Mouse (Mus musculus): ENCODE results near the gene Mpp5.
A peak's percentile ranks its signal among the peaks of the same experiment; 100 is the strongest.

The Mpp5 gene

GRCm38 (mm10) chr12:78748557-78749377 is at the start of gene Mpp5:
Gene Mpp5 (plus strand): TSS chr12:78748907.
- DNase-seq = peak; percentile 98

GRCm38 (mm10) chr12:78717783-78718182 is 30.9 kb upstream of the Mpp5 start:
- no peak for DNase-seq

GRCm38 (mm10) chr12:78727723-78728122 is 21.0 kb upstream of the Mpp5 start:
- DNase-seq = no peak

GRCm38 (mm10) chr12:78739633-78740032 is 9.1 kb upstream of the Mpp5 start:
- no peak for DNase-seq

DNA sequence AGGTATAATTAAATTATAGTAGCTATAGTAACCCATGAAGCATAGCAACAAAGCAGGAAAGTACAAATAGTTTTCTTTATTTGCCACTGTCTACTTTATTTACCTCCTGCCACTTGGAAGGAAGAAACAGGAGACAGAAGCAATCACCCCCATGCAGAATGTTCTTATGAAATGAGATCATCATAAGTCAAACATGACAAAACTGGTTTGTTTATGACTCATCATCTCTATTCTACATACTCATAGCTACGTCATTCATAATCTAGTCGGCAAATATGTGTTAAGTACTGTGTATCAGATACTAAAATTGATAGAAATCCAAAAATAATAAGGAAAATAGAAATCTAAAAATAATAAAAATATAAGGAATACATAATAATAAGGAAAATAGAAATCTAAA is 8.4 kb upstream of the Mpp5 start:
- DNase-seq = no peak

DNA sequence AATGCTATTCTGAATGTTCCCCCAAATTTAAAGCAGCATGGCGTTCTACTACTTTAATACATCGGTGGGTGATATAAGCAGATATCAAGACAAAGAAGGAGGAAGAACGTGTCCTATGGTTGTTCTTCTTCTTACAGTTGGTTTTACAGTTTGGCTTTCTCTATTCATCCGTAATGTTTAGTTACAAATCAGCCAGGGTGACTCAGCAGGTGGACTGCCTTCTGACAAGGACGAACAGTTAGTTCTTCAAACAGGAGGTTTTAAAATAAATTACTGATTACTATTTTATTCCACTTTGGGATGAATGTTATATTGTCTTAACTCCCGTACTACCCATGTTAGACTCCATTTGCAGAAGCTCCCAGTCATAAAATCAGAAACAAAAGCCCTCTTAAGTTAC is 2.5 kb upstream of the Mpp5 start:
- DNase-seq = no peak

DNA sequence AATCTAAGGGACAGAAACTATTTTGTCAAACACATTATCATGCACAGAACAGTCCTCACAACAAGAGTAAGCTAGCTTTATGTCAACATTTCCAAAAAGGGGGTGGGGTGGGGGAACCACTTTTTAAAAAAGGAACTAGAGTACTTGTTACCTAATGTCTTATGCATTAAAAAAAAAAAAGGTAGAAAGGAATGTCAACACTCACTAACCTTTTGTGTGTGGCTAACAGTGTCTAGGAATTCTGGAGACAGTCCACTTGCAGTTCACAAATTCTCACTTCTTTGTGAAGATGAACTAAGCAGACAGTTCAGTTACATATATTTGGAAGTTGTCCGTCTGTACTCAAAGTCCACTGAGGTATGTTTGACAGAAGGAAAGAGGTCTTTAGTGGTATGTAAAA is 1.3 kb upstream of the Mpp5 start:
- DNase-seq = no peak

GRCm38 (mm10) chr12:78748113-78748512 is 594 bp upstream of the Mpp5 start:
- DNase-seq = no peak

DNA sequence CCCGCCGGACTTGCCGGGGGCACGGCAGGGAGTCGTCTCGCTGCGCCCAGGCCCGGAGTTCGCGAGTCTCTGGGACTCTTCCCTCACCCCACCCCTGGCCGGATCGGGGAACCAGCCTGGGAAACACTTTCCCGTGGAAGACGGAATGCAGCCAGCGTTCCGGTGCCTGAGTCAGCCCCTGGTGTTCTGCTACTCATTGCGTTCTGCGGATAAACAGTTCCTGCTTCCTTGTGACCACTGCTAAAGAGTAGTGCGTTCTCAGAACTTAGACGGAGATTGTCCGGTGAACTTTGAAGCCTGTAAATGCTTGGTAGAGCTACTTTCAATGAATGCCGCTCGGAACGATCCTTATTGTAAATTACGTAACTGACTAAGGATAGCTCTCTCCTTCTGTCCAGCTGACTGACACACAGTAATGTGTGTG is 683 bp downstream of the Mpp5 start:
- DNase-seq = peak; percentile 57

- DNase-seq = no peak
Measured at GRCm38 (mm10) chr12:78761979-78762378, 13.3 kb downstream of the Mpp5 start.

- DNase-seq = no peak
Measured at GRCm38 (mm10) chr12:78769031-78769713, 20.5 kb downstream of the Mpp5 start.

DNA sequence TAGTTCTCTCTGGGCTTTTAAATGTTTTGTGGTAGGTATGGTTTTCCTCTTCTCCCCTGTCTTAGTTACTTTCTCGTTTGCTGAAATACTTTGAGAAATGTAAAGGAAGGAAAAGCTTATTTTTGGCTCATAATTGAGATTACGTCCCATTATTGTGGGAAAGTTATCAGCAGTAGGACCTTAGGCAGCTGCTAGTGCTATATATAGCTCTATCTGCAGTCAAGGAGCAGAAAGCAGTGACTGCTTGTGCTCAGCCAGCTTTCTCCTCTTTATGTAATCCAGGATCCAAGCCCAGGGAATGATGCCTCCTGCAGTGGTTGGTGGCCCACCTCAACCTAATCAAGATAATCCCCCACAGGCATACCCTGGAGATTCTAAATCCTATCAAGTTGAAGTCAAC is 24.5 kb downstream of the Mpp5 start:
- no peak for DNase-seq

DNA sequence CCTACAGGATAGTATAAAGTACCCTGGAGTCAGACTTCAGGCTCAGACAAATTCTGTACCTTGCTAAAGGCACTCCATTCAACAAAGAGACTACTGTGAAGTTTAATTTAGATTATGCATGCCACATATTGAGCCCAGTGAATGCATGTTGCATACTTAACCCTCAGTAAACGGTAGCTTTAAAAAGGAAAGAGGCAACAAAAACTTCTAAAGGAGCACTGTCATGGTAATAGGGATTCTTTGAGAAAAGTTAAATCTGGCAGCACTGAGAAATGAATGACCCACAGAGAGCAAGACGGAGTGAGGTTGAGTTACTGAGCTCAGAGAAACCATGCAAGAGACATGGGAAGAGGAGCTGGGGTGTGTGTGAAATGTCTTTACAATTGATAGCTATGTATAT is 29.2 kb downstream of the Mpp5 start:
- no peak for DNase-seq

DNA sequence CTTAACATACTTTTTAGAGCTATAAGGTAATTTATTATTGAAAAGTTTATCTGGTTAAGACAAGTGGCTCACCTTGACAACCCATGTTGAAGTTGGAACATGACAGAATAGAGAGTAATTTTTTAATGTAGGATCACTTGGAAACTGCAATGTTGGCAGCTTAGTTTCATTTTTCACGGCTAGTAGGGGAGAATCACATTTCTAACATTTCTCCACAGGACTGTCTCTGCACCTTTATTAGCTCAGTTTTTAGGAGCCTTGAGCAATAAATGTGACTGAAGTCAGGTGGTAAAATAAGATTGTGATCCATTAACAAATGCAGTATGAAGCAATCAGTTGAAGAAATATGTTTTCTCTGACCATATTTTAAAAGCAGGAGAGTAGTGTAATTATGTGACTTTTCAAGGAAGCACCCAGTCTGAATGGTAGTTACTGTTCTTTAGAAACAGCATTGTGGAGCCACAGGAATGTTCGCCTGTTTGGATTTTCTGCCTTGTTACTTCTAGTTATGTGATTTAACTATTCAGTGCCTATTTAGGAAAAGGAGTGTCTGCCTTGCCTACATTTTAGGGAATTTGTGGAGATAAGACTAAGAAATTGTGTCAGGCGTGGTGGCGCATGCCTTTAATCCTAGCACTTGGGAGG is 29.8 kb downstream of the Mpp5 start:
- no peak for DNase-seq

GRCm38 (mm10) chr12:78788266-78788873 is 39.7 kb downstream of the Mpp5 start:
- peak; percentile 20 for DNase-seq

GRCm38 (mm10) chr12:78790791-78791190 is 42.1 kb downstream of the Mpp5 start:
- DNase-seq = no peak

- no peak for DNase-seq
Measured at GRCm38 (mm10) chr12:78794236-78794635, 45.5 kb downstream of the Mpp5 start.

DNA sequence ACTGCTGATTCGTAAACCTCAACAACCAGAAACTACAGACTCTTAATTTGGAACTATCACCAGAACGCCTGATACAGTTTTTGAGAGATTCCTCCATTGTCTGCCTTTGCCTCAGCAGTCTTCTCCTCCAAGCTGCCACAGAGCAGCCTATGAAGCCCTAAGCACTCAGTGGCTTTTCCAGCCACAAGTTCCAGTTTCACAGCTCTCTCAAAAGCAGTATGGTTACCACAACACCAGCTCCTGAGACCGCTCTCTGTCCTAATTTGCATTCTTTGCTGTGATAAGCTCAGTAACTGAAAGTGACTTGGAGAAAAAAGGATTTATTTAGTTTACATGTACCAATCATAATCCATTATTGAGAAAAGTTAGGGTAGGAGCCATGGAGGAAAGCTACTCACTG is 51.3 kb downstream of the Mpp5 start:
- no peak for DNase-seq

DNA sequence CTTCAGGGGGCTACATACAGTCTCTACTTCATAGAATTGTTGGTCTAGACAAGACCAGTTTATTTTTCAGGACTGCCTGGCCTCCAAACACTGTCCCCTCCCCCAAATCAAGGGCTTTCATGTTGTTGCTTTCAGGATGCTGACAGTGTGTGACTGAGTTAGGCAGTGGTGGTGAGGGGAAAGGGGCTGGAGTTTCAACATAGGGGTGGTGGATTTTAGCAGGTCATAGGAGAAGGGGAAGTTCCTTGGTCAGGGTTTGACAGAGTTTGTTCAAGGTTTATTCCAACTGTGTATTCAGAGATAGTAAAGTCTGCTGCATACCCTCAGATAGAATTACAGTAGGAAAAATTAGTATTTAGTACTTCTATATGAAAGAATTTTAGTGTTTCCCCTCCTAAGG is 53.1 kb downstream of the Mpp5 start:
- no peak for DNase-seq

DNA sequence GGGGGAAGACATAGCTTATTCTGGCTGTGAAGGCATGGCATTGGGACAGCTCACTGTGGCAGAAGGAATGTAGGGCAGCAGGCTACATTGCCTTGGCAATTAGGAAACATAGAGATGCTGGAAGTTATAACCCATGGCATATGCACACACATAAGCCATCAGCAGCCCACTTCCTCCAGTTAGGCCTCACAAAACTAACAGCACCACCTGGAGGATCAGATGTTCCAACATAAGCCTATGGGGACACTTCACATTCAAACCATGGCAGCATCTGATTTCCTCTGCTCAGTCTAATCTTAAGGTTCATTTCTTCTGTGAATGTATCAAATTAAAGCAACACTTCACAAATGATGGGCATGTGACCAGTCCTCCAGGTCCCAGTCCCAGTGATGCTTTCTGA is 65.7 kb downstream of the Mpp5 start:
- DNase-seq = no peak

DNA sequence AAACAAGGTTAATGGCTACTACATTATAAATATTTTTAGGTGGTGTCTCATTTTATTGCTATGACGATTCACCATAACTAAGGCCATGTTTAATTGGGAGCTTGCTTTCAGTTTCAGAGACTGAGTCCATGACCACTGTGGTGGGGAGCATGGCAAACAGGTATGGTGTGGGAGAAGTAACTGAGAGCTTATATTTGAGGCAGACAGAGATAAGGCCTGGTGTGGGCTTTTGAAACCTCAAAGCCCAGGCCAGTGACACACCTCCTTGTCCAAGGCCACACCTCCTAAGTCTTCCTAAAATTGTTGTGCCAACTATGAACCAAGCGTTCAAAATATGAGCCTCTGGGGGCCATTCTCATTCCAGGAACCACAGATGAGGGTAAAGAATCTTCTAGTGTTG is 85.8 kb downstream of the Mpp5 start:
- no peak for DNase-seq

GRCm38 (mm10) chr12:78839906-78840305 is 91.2 kb downstream of the Mpp5 start:
- no peak for DNase-seq

GRCm38 (mm10) chr12:78842429-78842828 is 93.7 kb downstream of the Mpp5 start:
- DNase-seq = no peak

DNA sequence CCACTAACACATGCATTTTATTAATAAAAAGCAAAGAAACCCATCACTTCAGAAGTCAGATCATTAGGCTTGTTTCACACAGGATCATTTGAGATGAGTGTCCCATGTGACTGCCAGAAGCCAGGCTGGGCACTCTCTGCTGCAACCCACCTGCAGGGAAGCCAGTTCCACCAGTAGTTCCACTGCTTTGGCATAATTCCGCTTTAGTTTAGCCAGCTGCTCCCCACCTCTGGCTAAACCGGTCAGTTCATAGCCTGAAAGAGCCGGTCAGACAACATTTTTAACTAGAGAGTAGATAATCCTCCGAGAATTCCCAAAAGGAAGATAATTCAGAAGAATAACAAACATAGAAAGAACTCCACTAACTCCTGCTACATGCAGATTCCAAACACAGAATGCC is 99.5 kb downstream of the Mpp5 start:
- DNase-seq = no peak
